Mouse (Mus musculus): ENCODE measurements around the gene Hmcn2.

GRCm38 (mm10) chr2:31299996-31300395 lies 14.2 kb upstream of the Hmcn2 start:
- TF ChIP-seq CTCF (IDR thresholded peaks at IDR 0.05; ENCODE audit: insufficient read depth, low read depth, low read length), result no peak
- no peak for TF ChIP-seq POLR2A (IDR thresholded peaks at IDR 0.05; ENCODE audit: insufficient read depth, low read depth, low read length)
